ENCODE assay signal across 9 mouse cellular contexts in genomic region chr10:67729271-67729670, GRCm38 (mm10).
A peak's percentile ranks its signal among the peaks of the same experiment; 100 is the strongest.
DNase-seq lines count a peak whose midpoint lies in the region; ATAC-seq and TF ChIP-seq lines count a peak whose summit lies in the region.
"Had no signal": no experiment of that assay in that cellular context is flagged by ENCODE, and none has a peak within 500 bp of the region (broad histone marks: within the 10 kb centered on the region; RNA-seq: fewer than 3 reads in every experiment).

No protein-coding gene starts in this region.

- H3K9me3 ChIP-seq in forebrain, embryonic 15.5 days: no peaks in the 10 kb centered on the region
- H3K9me3 ChIP-seq in hindbrain, embryonic 16.5 days (ENCODE audit: control insufficient read depth, low read length): no peaks in the 10 kb centered on the region
- no peaks in the 10 kb centered on the region for H3K9me3 ChIP-seq in neural tube, embryonic 11.5 days (ENCODE audit: control insufficient read depth, low read length)
- H3K9me3 ChIP-seq: embryonic facial prominence, embryonic 15.5 days had no signal

- peak; percentile 20 to 31 for DNase-seq in urinary bladder, adult 18-20 months (ENCODE audit: low spot score in 2 of 2)
- DNase-seq in urinary bladder, adult 2 months (ENCODE audit: low spot score): no peak
- DNase-seq in brain, embryonic 14.5 days (ENCODE audit: low read depth): peak; percentile 76
- DNase-seq in left cerebral cortex, postnatal 36 days (ENCODE audit: low spot score in 2 of 2): peak; percentile 58 to 62
- peak; percentile 58 for DNase-seq in neural tube, embryonic 11.5 days (ENCODE audit: low spot score)
- peak; percentile 36 for DNase-seq in thymus, postnatal 25 days

- H3K4me1 ChIP-seq in forebrain, embryonic 15.5 days: no peaks in the 10 kb centered on the region
- no peaks in the 10 kb centered on the region for H3K4me1 ChIP-seq in hindbrain, embryonic 16.5 days (ENCODE audit: control insufficient read depth, insufficient read depth, low read depth, low read length)
- no peaks in the 10 kb centered on the region for H3K4me1 ChIP-seq in neural tube, embryonic 11.5 days (ENCODE audit: control insufficient read depth, insufficient read depth, low read length)
- H3K4me1 ChIP-seq: embryonic facial prominence, embryonic 15.5 days had no signal

- peak; percentile 76; the same call in 1 of the 2 replicates for TF ChIP-seq CTCF in brain, embryonic 14.5 days (IDR thresholded peaks at IDR 0.05; ENCODE audit: borderline replicate concordance, extremely low read depth, insufficient read depth, insufficient read length)

- H3K9ac ChIP-seq in forebrain, embryonic 15.5 days (replicated peaks): no peak overlapping the region
- H3K9ac ChIP-seq in hindbrain, embryonic 16.5 days (ENCODE audit: low read depth, low read length): no peak overlapping the region
- no peak overlapping the region for H3K9ac ChIP-seq in neural tube, embryonic 11.5 days (ENCODE audit: low read length)
- H3K9ac ChIP-seq: embryonic facial prominence, embryonic 15.5 days had no signal

- H3K4me3 ChIP-seq in forebrain, embryonic 15.5 days: no peak overlapping the region
- no peak overlapping the region for H3K4me3 ChIP-seq in hindbrain, embryonic 16.5 days (ENCODE audit: low read length)
- H3K4me3 ChIP-seq in neural tube, embryonic 11.5 days (ENCODE audit: low read depth, low read length): no peak overlapping the region
- H3K4me3 ChIP-seq: embryonic facial prominence, embryonic 15.5 days had no signal

- H3K27me3 ChIP-seq in forebrain, embryonic 15.5 days: 0 out of 2 replicates have a peak, but pooled peaks cover 3% of the 10 kb centered on the region
- no peaks in the 10 kb centered on the region for H3K27me3 ChIP-seq in hindbrain, embryonic 16.5 days (replicated peaks; ENCODE audit: control insufficient read depth, insufficient read depth, low read length)
- no peaks in the 10 kb centered on the region for H3K27me3 ChIP-seq in neural tube, embryonic 11.5 days (ENCODE audit: control insufficient read depth, insufficient read depth, low read length)
- H3K27me3 ChIP-seq: embryonic facial prominence, embryonic 15.5 days had no signal

- no peak for TF ChIP-seq POLR2A in brain, embryonic 14.5 days (IDR thresholded peaks at IDR 0.05; ENCODE audit: borderline replicate concordance, extremely low read depth, insufficient read depth, insufficient read length, poor library complexity, severe bottlenecking)

- H3K36me3 ChIP-seq in forebrain, embryonic 15.5 days: no peaks in the 10 kb centered on the region
- no peaks in the 10 kb centered on the region for H3K36me3 ChIP-seq in hindbrain, embryonic 16.5 days (ENCODE audit: control insufficient read depth, insufficient read depth, low read length)
- H3K36me3 ChIP-seq in neural tube, embryonic 11.5 days (ENCODE audit: control insufficient read depth, insufficient read depth, low read length): no peaks in the 10 kb centered on the region
- H3K36me3 ChIP-seq: embryonic facial prominence, embryonic 15.5 days had no signal

- no peak overlapping the region for H3K4me2 ChIP-seq in forebrain, embryonic 15.5 days (replicated peaks)
- H3K4me2 ChIP-seq in hindbrain, embryonic 16.5 days (ENCODE audit: low read length): no peak overlapping the region
- no peak overlapping the region for H3K4me2 ChIP-seq in neural tube, embryonic 11.5 days (ENCODE audit: low read depth)
- H3K4me2 ChIP-seq: embryonic facial prominence, embryonic 15.5 days had no signal

- 0 out of 2 replicates have a peak, but pooled peaks have one; percentile 32 for ATAC-seq in forebrain, embryonic 15.5 days (replicated peaks)
- peak; percentile 70 for ATAC-seq in hindbrain, embryonic 16.5 days
- no peak for ATAC-seq in neural tube, embryonic 11.5 days (ENCODE audit: insufficient read depth, low FRiP score, low TSS enrichment)

- 63% methylated on average over 6 of the region's 6 CpGs for WGBS in forebrain, embryonic 15.5 days
- 60% methylated on average over 6 of the region's 6 CpGs for WGBS in hindbrain, embryonic 16.5 days
- 65% methylated on average over 6 of the region's 6 CpGs for WGBS in neural tube, embryonic 11.5 days

- intact Hi-C loops in left cerebral cortex, postnatal 36 days (cut with DNase I): loop anchor here (2.0 to 5.0 kb wide), 2 partner anchors 123 to 414 kb away; no protein-coding TSS in a partner anchor

- H3K27ac ChIP-seq in forebrain, embryonic 15.5 days (replicated peaks): no peak overlapping the region
- no peak overlapping the region for H3K27ac ChIP-seq in hindbrain, embryonic 16.5 days (ENCODE audit: low read depth, low read length)
- no peak overlapping the region for H3K27ac ChIP-seq in neural tube, embryonic 11.5 days (ENCODE audit: low read depth, low read length)
- H3K27ac ChIP-seq: embryonic facial prominence, embryonic 15.5 days had no signal
